Mouse (Mus musculus): ENCODE measurements around the gene Unc119b. TPM values are rescaled to one million over a fixed set of nuclear protein-coding genes. Genes with fewer than 3 reads are reported as not detected.
"Not testable (repeated sequence)": the region's sequence is repeated elsewhere in the genome, so short reads cannot be mapped to it uniquely, and the experiment has no call there.

Gene Unc119b
- 10 to 100 TPM in 2 of 4 experiments, 1 to 10 TPM in 2; 8.6 to 11.7 (median 9.8) TPM for total RNA-seq (2022)

DNA sequence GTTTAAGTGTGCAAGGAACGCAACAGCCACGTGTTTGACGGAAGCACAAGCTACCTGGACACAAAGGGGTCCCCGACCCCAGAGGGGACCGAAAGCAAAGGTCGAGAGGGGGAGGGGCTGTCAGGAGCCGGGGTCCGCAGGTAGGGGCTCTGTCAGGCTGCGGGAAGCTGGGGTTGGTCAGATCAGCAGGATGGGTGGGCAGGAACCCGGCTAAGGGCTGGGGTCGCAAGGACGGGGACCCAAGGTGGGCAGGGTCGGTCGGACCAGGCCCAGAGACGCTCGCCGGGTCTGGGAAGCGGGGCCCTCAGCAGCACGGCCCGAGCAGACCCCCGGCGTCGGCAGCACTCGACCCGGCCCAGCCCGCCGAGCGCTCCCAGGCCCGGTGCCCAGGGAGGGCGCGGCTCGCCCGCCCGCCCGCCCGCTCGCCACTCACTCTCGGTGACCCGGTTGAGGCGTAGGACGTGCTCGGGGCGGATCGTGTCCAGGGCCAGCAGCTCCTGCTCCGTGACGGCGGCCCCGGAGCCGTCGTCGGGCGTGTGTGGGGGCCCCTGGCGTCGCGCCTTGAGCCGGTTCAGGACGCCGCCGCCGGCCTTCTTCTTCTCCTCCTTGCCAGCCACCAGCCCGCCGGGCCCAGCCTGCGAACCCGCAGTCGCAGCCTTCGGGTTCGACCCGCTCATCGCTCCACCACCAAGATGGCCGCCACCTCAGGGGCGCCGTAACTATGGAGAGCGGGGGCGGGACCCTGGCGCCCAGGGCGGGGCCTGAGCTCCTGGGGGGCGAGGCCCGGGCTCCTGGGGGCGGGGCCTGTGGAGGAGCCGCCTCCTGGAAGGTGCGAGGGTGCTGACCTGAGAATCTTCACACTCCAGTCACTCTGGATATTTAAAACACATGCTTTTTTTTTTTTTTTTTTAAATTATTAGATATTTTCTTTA lies at the start of gene Unc119b:
Gene Unc119b, minus strand, starts transcription at position 742 of the 932 bp plus-strand sequence.
- peak; percentile 86 to 90 for DNase-seq (ENCODE audit: low spot score in 2 of 2)

DNA sequence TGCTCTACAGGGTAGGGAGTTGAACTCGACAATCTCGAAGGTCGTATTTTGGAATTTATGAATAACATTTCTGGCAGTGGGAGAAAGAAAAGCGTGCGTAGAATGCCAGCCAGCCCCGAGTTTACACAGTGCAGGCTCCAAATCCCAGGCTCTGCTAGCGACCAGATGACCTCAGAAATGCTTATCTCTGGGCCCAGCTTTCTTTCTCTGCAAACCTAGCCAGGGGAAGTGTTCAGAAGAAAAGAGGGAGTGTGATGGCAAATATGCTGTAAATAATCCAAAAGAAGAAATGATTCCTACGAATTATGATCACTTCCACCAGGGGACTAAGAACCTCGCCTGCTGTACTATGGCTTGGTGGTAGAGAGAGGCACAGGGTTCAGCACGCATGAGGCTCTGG lies 48.7 kb upstream of the Unc119b start:
- DNase-seq (ENCODE audit: low spot score in 2 of 2) = no peak

DNA sequence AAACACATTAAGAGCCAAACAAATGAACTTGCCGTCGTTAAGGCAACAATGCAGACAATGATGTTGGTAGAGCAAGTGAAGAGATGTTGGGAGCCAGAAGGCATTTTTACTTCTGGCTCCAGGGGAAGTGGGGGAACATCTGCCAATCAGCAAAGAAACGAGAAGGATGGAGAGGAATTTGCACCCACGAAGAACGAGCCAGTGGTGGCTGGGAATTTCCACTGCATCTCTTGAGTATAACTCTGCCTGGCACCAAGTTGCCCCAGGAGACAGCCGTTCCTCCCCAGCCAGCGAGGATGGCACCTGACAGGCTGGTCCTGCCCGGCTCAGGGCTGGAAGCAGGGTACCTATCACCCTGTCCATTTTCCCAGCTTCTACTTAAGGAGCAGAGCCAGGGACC lies 48.1 kb upstream of the Unc119b start:
- no peak for DNase-seq (ENCODE audit: low spot score in 2 of 2)

DNA sequence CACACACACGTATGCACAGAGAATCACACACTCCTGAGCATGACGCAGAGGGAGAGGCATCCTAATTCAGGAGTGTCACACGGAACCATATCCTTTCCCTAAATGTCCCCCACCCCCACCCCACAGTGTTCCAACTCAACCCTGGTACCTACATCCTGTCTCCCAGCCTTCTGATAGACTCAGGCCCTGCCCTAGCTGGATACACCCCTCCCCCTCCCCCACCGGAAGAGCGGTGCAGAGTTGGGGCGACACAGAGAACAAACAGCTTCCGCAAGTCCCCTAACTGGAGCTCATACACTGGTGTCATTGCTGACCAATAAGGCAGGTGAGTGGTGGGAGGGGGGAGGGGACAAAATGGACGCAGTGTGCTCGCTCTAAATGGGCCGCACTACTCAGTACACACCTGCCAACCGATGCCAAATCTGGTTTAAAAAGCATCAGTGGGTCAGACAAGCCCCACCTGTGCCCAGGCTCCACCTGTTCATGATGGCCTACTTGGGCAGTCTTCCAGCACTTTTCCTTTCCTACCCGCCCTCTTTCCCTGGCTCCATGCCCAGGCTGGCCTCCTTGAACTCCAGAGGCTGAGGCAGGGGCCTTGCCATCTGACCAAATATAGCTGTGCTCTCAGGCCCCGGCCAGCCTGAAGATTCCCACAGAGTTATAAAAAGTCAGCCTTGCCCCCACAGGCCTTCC lies 46.6 kb upstream of the Unc119b start:
- DNase-seq (ENCODE audit: low spot score in 2 of 2) = no peak

DNA sequence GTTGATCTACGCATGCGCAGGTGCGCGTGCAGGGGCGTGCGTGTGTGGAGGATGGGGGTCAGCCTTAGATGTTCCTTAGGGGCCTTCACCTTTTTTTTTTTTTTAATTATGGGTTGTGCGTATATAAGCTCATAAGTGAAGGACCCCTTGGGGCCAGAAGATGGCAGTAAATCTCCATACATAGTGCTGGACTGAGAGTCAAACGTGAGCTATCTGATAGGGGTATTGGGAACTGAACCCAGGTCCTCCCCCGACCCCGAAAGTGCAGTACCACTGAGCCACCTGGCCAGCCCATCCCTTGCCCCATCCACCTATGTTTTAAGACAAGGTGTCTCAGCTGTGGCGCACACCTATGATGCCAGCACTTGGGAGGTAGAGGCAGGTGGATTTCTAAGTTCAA lies 44.8 kb upstream of the Unc119b start:
- DNase-seq (ENCODE audit: low spot score in 2 of 2) = no peak

DNA sequence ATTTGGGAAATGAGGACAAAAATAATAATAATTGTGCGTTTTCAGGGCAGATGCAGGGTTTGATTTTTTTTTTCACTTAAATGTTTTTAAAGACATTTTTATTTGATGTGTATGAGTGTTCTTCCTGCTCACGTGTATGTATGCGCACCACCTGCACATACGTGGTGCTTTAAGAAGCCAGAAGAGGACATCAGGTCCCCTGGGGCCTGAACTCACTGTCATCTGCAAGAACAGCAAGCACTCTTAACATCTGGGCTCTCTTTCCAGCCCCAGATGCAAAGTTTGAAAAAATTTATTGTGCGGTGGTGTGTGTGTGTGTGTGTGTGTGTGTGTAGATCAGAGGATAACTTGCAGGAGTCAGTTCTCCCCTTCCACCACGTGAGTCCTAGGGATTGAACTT lies 43.1 kb upstream of the Unc119b start:
- no peak for DNase-seq (ENCODE audit: low spot score in 2 of 2)

DNA sequence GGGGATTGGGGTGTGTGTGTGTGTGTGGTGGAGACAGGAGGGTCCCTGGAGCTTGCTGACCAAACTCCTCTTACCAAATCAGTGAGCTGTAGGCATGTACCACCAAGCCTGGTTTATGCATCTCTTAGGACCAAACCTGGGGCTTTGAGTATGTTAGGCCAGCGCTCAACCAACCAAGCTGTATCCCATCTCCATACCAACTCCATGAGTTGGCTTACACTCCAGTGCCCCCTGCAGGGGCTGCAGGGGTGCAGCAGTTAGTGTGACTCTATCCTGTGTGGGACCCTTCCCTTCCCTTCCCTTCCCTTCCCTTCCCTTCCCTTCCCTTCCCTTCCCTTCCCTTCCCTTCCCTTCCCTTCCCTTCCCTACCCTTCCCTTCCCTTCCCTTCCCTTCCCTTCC lies 39.8 kb upstream of the Unc119b start:
- no peak for DNase-seq (ENCODE audit: low spot score in 2 of 2)

DNA sequence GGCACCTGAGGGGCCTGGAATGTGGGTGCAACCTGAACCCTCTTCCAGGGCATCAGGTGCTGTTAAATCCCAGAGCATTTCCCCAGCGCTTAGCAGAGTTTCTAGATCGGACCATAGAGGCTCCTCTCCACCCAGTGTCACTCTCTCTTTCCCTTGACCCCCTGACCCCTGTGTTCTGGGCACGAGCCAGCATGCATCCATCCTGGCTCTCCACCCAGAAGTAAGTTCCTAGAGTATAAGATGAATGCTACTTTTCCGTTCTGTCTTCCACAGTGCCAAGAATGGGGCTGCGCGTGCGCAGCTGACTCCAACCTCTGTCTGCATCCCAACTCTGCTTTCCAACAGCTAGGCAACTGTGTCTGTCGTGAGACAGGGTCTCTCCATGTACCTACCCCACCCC lies 35.4 kb upstream of the Unc119b start:
- no peak for DNase-seq (ENCODE audit: low spot score in 2 of 2)

DNA sequence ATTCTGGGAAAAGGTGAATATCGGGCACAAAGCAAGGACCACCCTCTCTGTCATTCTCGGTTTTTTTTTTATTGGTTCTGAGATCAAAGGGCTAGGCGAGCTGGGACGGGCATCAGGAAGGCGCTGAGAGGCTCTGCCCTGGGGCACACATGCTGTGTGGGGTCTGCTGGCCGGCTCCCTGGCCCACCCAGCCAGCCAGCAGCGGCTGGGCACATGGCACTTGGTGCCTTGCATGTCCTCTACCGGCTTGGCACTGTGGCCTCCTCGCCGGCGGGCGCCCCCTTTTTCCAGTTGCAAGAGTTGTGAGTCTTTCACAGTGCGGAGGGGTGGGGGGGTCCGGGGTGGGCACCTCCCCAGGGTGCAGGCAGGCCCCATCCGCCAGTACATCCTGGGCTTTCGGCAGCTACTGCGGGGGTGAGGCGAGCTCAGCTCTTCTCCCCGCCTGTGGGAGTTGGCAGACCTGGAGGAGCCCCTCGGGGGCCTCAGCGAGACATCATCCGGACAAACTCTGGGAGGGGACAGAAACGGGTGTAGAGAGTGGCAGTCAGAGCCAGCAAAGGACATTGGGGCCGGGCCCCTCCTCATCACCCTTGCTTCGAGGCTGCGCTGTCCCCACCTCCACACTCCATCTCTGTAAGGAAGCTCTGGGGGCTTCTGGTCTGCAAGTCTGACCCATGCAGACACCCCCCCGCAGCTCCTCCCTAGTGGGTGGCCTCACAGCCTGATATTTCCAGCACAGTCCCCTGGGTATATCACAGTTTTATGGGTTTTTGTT lies 34.1 kb upstream of the Unc119b start:
- no peak for DNase-seq (ENCODE audit: low spot score in 2 of 2)

DNA sequence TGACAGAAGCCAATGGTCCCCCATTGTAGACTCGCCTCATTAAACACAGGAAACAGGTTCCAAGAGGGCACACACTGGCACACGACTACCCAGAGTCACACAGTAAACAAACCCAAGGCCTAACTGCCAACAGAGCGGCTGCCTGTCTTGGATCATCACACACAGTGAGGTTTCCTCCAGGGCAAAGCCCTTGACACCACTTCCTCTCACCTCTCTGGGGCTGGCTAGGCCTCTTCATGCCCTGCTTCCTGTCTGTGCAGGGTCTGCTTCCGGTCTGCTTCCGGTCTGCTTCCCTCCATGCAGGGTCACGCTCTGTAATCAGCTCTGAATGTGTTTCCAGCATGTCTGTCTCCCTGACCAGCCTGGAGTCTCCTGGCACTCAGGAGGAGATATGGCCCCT lies 32.6 kb upstream of the Unc119b start:
- no peak for DNase-seq (ENCODE audit: low spot score in 2 of 2)

DNA sequence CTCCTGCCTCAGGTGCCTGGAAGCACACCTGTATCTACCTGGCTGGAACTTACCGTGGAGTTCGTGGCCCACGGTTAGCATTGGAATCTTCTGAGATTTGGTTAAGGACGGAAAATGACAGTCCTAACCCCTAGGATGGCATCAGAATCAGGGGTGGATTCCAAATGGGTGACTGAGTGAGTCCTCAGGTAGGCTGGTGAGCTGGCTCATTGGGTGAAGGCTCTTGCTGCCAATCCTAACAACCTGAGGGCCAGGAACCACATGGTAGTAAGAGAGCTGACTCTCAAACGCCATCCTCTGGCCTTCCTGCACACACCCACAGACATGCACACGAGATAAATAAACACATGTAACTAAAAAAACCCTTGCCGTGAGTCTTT lies 32.0 kb upstream of the Unc119b start:
- no peak for DNase-seq (ENCODE audit: low spot score in 2 of 2)

DNA sequence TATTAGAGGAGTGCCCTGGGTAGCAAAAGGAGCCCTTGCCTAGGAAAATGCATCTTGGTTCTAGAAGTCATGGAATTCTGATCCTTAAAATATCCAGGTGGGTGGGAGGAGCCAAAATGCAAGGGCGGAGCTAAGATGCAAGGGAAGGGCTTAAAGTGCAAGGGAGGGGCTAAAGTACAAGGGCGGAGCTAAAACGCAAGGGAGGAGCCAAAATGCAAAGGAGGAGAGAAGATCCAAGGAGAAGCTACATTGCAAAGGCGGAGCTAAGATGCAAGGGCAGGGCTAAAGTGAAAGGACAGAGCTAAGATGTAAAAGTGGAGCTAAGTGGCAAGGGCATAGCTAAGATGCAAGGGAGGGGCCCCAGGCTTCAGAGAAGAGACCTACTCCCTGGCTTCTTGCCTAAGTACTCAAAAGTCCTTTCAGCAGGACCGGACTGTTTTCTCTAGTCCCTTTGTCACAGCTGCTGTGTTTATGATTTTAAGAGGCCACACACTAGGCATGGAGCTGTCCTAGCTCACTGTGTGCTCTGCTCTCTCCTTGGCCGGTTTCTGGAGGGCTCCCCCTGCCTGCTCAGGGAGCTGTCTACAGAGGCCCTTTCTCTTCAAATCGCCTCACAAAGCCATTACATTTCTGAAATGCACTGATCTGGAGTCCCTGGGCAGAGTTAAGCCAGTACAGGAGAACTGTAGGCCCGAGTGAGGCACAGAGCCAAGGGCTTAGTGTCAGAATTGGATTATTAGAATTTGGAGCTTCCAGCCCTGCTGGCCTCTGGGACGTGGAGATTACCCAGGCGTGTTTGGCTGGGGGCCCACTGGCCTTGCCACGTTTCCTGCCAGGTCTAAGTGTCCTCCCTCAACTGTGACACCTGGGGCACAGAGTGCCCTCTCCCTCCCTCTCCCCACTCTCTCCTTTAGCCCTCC lies 31.4 kb upstream of the Unc119b start:
- DNase-seq (ENCODE audit: low spot score in 2 of 2) = no peak

DNA sequence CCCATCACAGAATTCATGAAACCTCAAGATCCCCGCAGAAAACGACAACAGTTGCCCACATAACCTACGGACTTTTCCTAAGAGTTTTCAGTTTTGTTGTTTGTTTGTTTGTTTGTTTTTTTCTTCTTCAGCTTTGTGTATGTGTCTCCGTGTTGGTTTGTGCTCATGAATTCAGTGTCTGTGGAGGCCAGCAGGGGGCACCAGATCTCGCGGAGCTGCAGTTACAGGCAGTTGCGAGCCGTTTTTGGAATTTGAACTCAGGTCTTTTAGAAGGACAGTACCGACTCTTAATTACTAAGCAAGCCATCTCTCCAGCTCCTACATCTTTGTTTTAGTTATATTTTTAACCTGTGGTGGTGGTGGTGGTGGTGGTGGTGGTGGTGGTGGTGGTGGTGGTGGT lies 30.6 kb upstream of the Unc119b start:
- DNase-seq (ENCODE audit: low spot score in 2 of 2) = no peak

DNA sequence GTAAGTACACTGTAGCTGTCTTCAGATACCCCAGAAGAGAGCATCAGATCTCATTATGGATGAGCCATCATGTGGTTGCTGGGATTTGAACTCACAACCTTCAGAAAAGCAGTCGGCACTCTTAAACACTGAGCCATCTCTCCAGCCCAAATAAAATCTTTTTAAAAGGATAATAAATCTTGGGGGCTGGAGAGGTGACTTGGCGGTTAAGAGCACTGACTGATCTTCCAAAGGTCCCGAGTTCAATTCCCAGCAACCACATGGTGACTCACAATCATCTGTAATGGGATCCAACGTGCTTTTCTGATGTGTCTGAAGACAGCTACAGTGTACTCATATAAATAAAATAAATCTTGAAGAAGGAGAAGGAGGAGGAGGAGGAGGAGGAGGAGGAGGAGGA lies 29.7 kb upstream of the Unc119b start:
- not testable (repeated sequence) for DNase-seq (ENCODE audit: low spot score in 2 of 2)

DNA sequence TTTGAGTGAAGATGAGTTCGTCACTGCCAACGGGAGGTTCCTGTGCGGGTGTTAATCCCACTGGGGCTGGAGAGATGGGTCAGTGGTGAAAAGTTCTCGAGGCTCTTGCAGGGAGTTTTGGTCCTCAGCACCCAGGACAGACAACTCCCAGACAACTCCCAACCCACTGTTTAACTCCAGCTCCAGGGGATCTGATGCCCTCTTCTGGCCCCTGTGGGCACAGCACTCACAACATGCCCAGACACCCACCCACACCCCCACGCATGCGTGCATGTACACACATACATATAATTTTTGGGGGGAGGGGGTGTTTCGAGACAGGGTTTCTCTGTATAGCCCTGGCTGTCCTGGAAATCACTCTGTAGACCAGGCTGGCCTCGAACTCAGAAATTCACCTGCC lies 28.8 kb upstream of the Unc119b start:
- DNase-seq (ENCODE audit: low spot score in 2 of 2) = peak; percentile 53 to 66

DNA sequence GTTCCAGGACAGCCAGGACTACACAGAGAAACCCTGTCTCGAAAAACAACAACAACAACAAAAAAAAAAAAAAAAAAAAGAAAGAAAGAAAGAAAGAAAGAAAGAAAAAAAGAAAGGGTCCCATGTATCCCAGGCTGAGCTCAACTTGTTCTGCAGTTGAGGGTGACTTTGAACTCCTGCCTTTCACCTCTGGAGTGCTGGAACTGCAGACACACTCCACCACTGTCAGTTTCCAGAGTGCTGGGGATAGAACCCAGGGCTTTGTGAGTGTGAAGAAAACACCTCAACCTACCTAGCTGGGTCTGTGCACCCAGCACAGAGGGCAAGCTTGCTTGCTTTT lies 27.1 kb upstream of the Unc119b start:
- DNase-seq (ENCODE audit: low spot score in 2 of 2) = not testable (repeated sequence)

DNA sequence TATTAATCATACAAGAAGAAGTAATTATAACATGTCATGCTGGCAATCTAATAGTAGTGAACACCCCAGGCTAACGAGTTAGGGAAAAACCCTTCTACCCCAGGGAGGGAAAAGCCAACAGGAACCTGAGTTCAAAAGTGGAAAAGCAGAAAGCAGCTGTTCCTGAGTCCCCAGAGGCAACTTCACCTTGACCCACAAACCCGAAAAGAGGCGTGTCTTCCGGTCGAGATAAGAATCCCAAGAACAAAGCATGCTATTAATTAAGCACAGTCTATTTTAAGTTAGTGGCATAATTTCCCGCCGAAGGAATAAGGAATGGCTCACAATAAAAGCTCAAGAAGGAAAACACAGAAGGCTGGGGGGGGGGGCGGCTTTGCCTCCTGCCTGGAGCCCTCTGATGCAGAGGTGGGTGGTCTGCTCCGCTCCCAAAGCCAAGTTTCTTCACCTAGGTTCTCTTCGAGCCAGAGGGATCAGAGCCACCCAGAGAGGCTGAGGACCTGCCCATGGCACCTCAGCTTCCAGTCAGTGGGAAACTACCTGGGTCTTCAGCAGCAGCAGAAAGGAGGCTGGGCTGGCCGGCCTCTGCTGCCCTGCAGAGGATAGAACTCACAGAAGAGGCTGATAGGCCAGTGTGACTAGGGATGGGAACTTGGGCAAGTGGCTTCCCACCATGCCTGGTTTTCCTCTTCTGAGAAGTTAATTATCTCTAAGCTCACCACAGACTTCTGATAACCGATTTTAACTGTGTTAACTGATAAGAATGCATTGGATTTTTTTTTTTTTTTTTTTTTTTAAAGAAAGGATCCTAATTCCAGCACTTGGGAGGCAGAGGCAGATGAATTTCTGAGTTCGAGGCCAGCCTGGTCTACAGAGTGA lies 26.5 kb upstream of the Unc119b start:
- DNase-seq (ENCODE audit: low spot score in 2 of 2) = no peak

DNA sequence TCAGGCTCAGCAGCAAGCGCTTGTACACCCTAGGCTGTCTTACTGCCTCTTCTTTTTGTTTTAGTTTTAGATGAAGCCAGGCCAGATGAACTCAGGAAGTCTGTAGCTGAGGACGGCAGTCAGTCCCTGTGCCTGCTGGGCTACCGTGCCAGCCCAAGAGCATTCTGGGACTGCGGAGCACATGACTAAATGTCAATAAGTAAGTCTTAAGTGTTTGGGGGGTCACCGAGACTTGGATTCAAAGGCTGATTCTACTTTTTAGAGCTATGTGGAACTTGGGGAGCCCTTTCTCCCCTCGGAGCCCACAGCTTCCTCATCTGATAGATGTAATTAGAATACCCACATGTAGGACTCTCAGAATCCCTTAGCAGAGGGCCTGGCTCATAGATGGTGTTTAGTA lies 25.9 kb upstream of the Unc119b start:
- no peak for DNase-seq (ENCODE audit: low spot score in 2 of 2)

DNA sequence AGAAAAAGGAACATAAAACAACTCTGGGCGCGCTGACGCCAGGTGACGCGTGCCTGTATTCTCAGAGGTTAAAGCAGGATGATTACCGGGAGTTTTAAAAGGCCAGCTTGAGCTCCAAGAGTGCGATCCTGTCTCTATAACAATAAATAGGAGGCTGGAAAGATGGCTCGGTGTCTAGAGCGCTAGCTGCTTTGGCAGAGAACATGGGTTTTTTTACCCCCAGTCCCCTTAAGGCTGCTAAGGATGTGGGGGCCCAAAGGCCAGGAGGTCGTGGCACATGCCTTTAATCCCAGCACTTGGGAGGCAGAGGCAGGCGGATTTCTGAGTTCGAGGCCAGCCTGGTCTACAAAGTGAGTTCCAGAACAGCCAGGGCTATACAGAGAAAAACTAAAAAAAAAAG lies 24.4 kb upstream of the Unc119b start:
- DNase-seq (ENCODE audit: low spot score in 2 of 2) = no peak
